Comparison of ENCODE assay signal across 20 mouse cellular contexts in the genomic region with DNA sequence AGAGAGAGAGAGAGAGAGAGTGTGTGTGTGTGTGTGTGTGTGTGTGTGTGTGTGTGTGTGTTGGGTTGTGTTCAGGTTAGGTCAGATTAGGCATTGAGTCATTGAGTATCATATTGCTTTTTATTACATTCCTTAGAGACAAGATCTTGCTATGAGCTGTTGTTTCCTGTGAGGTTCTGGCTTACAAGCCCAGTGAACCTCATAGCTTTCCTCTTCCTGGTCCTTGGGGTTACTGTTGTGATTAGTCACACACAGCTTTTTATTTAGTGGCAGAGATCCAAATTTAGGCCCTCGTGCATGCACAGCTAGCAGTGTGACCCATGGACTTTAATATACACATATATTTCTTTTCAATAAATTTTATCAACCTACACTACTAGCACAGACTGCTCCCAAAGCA.
"Had no signal": no experiment of that assay in that cellular context is flagged by ENCODE, and none has a peak within 500 bp of the region (broad histone marks: within the 10 kb centered on the region; RNA-seq: fewer than 3 reads in every experiment).

No protein-coding gene starts in this region.

- H3K9me3 ChIP-seq: intestine, embryonic 15.5 days; liver, embryonic 13.5 days; midbrain, embryonic 15.5 days; neural tube, embryonic 12.5 days; neural tube, embryonic 15.5 days had no signal

- H3K4me1 ChIP-seq: intestine, embryonic 15.5 days; liver, embryonic 13.5 days; midbrain, embryonic 15.5 days; neural tube, embryonic 12.5 days; neural tube, embryonic 15.5 days had no signal

- ATAC-seq: intestine, embryonic 15.5 days; midbrain, embryonic 15.5 days had no signal

- H3K27ac ChIP-seq: intestine, embryonic 15.5 days; layer of hippocampus, adult 2 months; liver, embryonic 13.5 days; midbrain, embryonic 15.5 days; neural tube, embryonic 12.5 days; neural tube, embryonic 15.5 days; stomach, postnatal 0 days had no signal

- H3K9ac ChIP-seq: intestine, embryonic 15.5 days; liver, embryonic 13.5 days; midbrain, embryonic 15.5 days; neural tube, embryonic 12.5 days; neural tube, embryonic 15.5 days had no signal

- DNase-seq: kidney, adult 11 months; kidney, postnatal 14 days; layer of hippocampus, adult 9-11 months; liver, embryonic 13.5 days; lung, adult 2 months; lung, postnatal 14 days; lung, postnatal 4 days; right cerebral cortex, adult 18-20 months; right cerebral cortex, postnatal 14 days; right cerebral cortex, postnatal 4 days; thymus, adult 2 months; thymus, postnatal 14 days; thymus, postnatal 4 days had no signal

- H3K36me3 ChIP-seq: intestine, embryonic 15.5 days; liver, embryonic 13.5 days; midbrain, embryonic 15.5 days; neural tube, embryonic 12.5 days; neural tube, embryonic 15.5 days had no signal

- H3K4me2 ChIP-seq: intestine, embryonic 15.5 days; liver, embryonic 13.5 days; midbrain, embryonic 11.5 days; midbrain, embryonic 15.5 days; neural tube, embryonic 12.5 days; neural tube, embryonic 15.5 days had no signal

- H3K27me3 ChIP-seq: intestine, embryonic 15.5 days; liver, embryonic 13.5 days; midbrain, embryonic 15.5 days; neural tube, embryonic 12.5 days; neural tube, embryonic 15.5 days had no signal

- H3K4me3 ChIP-seq: intestine, embryonic 15.5 days; layer of hippocampus, adult 2 months; liver, embryonic 13.5 days; midbrain, embryonic 15.5 days; neural tube, embryonic 12.5 days; neural tube, embryonic 15.5 days had no signal
